Mouse (Mus musculus): ENCODE measurements at regions not wholly inside any gene's neighbourhood (a gene's known extent, or its start where the extent isn't known, plus 50 kb on each side); places are given as distances from the start of the nearest gene placed in this dataset.
"Not testable (repeated sequence)": the region's sequence is repeated elsewhere in the genome, so short reads cannot be mapped to it uniquely, and the experiment has no call there.

- no peak for DNase-seq (ENCODE audit: low spot score)
- intact Hi-C loops (cut with DNase I): loop anchor here (10.0 kb wide), 1 partner anchor 595 kb away; no protein-coding TSS in a partner anchor
These were observed 106.9 kb upstream of the Eif4g2 start for GRCm38 (mm10) chr7:111189731-111190130.

DNA sequence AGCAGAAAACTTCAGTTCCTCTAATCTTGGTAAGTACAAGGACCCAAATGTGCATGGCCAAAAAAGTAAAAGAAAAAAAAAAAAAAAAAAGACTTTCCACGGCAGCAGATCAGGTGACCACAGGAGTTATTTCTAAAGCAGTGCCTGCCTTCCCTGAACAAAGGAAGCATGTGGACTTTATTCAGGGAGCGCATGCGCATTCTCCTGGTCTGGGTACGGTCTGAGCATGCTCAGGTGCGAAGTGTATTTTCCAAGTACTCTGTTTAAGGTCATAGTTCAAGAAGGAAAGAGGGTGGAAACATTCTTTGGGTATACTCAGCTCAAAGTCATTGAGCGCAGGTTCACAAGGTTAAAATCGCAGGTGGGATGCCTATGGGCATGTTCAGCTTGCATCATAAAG is 103.1 kb upstream of the Eif4g2 start:
- DNase-seq (ENCODE audit: low spot score): no peak
- intact Hi-C loops (cut with DNase I): loop anchor here (10.0 kb wide), 1 partner anchor 599 kb away; no protein-coding TSS in a partner anchor

DNA sequence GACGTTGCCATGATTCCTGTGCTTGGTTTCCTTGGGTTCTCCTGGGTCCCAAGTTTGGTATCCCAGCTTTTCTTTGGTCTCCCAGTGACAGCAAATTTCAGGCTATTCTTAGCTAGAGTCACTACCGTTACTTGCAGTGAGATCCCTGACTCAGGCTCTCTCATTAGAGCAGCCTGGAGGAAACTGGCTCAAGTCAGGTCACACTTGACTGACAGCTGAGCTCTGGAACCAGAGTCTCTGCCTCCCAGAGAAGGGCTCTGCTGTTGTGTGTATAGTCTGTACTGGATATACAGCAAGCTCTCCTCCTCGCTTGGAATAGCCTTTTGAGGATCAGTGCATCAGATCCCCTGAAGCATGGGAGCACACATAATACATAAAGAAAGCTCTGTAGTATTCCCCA is 100.7 kb upstream of the Eif4g2 start:
- no peak for DNase-seq (ENCODE audit: low spot score)
- intact Hi-C loops (cut with DNase I): loop anchor here (2.0 to 10.0 kb wide), 3 partner anchors 229 to 785 kb away; no protein-coding TSS in a partner anchor

DNA sequence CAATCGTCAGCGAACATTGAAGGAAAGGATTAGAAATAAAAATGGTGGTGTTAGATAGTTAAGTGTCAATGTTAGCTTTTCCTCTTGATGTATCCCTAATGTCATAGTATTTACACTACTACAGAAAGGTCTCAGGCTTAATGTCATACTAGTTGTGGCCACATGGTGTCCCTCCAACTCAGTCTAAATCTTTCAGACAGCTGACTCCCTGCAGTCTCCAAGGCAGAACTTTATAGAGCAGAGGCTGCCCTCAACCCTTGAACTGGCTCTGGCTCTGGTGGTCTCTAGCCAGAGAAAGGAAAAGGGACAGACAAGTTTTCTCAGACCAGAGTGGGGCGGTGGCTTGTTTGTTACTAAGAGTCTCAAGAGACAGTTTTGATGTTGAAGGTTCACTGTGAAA is 99.5 kb upstream of the Eif4g2 start:
- intact Hi-C loops (cut with DNase I): loop anchor here (1.0 to 10.0 kb wide), 4 partner anchors 61 to 786 kb away; no protein-coding TSS in a partner anchor
- no peak for DNase-seq (ENCODE audit: low spot score)

DNA sequence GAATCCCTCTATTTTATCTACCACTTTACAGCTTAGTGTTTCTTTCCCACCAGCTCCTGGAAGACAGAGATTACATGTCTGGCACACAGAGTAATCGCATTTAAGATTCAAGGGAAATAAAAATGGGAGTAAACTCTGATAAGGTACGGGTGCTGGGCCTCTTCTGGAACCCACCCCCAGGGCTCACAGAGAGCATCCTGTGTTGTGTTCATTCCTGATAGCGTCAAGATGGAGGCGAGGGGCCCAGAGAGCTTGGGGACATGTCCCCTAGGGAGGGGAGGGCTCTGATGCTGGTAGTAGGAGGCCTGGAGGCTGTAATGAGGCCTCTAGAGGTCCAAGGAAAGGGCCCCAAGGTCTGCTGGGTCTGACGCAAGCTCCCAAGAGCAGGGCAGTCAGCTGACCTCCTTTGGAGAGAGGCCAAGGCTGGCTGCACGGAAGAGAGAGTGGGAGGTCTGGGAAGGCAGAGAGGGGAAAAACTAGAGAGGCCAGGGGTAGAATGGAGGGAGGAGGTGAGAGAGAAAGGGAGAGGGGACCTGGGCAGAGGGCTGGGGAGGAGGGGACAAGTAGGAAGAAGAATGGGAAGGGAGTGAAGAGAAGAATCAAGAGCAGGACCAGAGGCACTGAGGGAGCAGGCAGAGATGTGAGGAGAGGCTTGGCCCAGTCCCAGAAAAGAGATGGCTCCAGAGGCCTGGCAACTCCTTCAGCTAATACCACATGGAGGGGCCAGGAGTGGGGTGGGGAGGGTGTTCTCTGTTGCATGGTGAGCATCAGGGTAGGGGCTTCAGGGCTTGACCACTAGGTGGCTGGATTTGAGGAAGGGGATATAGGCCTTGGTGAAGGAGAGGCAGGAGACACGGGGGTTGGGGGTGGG is 96.8 kb upstream of the Eif4g2 start:
- peak; percentile 53 for DNase-seq (ENCODE audit: low spot score)
- intact Hi-C loops (cut with DNase I): loop anchor here (5.0 to 10.0 kb wide), 2 partner anchors 233 to 605 kb away; no protein-coding TSS in a partner anchor

DNA sequence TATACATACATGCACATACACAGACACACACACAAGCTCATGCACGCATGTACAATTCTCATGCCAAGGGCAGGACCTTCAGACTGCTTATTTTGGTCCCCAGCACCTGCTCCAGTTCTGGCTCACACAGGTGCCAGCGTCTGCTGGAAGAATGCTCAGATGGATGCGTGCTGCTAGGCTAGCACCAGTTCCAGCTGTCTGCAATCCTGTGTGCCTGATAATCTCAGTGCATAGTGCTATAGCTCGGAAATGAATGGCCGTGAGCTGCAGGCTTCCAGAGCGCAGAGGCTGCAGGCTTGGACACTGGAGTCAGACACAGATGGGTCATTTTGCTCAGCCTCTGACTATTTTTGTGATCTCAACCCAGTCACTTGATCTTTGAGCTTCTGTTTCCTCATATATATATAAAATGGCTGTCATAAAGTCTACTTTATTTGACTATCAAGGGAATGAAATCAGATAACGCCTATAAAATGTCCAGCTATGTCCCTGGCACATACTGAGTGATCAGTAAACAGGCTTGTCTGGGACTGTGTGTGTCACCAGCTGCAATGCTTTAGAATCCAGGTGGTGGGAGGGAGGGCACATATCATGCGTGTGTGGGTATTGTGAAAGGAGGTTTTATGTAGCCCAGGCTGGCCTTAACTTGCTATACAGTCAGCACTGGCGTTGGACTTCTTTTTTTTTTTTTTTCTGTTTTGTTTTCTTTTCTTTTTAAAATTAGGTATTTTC is 91.7 kb upstream of the Eif4g2 start:
- intact Hi-C loops (cut with DNase I): no loop called here
- DNase-seq (ENCODE audit: low spot score): no peak

- intact Hi-C loops (cut with DNase I): no loop called here
- no peak for DNase-seq (ENCODE audit: low spot score)
These were observed 89.2 kb upstream of the Eif4g2 start for GRCm38 (mm10) chr7:111172061-111172460.

DNA sequence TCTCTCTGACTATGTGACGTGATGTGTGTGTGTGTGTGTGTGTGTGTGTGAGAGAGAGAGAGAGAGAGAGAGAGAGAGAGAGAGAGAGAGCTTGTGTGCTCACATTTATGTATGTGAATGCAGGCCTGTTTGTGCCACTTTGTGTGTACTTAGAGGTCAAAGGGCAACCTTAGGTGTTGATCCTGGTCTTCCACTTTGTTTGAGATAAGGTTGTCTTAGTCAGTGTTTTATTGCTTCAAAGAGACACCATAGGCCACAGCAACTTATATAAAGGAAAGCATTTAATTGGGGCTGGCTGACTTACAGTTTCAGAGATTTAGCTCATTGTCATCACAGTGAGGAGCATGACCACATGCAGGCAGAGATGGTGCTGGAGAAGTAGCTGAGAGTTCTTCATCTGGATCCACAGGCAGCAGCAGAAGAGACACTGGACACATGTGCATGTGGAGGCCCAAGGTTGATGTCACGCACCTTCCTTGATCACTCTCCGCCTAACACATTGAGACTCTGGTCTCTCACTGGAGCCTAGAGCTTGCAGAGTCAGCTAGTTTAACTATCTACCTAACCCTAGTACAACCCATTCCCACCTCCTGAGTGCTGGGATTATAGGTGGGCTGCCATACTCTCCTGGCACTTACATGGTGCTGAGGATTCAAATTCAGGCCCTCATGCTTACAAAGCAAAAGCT is 85.9 kb upstream of the Eif4g2 start:
- DNase-seq (ENCODE audit: low spot score); intact Hi-C loops (cut with DNase I): not testable (repeated sequence)

GRCm38 (mm10) chr7:111164994-111165393 is 82.2 kb upstream of the Eif4g2 start:
- intact Hi-C loops (cut with DNase I): no loop called here
- DNase-seq (ENCODE audit: low spot score): no peak

DNA sequence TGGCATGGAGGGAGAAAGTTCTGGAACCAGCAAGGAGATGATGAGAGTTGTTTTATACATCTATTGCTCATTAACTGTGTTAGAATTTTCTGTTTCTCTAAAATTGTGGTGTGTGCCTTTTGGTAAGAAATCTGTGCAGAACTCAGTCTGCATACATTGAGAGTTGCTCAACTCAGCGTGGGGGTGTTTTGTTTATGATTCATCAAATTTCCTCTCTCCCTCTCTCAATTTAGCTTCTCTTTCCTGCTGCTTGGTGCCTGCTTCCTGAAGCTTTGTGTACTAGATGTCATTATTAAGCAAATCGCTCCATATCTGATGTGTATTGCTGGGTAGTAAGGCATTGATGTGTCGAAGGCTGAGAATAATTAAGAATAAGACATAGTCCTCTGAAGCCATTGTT is 81.4 kb upstream of the Eif4g2 start:
- intact Hi-C loops (cut with DNase I): no loop called here
- DNase-seq (ENCODE audit: low spot score): no peak

DNA sequence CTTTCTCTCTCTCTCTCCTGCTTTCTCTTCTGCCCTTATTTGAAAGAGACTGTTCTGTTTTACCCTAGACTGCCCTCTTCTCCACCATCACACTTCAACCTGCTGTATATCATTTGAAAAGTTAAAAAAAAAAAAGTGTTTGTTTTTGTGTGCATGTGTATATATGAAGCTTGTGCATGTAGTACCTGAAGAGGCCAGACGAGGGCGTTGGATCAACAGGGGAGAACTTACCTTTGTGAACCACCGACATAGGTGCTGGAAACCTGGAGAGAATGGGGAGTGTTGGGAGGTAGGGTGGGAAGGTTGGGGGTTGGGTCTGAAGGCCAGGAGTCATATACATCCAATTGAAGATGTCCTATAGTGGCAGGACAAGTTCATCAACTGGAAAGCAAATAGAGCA is 81.0 kb upstream of the Eif4g2 start:
- DNase-seq (ENCODE audit: low spot score): no peak
- intact Hi-C loops (cut with DNase I): no loop called here

DNA sequence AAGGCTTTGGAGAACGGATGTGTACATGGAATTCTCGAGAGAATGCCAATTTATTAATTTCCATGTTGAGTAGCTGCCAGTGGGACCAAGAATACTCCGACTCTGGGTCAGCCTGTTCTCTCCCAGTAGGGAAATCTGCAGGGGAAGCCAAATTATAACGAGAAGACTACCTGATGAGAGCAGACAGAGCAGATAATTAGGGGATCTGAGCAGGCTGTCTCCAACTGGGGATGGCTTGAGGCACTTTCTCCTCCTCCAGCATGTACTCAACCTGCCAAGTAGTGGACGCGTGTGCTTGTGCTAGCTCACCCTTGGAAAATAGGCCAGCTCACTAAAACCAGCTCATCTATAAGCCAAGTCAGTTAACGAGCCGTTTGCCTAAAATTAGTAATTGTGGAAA is 80.5 kb upstream of the Eif4g2 start:
- intact Hi-C loops (cut with DNase I): no loop called here
- no peak for DNase-seq (ENCODE audit: low spot score)

- intact Hi-C loops (cut with DNase I): loop anchor here (5.0 kb wide), 2 partner anchors 77 to 107 kb away; partner anchors contain the start of gene Eif4g2
- DNase-seq (ENCODE audit: low spot score): peak; percentile 44
These were observed 76.0 kb upstream of the Eif4g2 start for GRCm38 (mm10) chr7:111158791-111159286.

DNA sequence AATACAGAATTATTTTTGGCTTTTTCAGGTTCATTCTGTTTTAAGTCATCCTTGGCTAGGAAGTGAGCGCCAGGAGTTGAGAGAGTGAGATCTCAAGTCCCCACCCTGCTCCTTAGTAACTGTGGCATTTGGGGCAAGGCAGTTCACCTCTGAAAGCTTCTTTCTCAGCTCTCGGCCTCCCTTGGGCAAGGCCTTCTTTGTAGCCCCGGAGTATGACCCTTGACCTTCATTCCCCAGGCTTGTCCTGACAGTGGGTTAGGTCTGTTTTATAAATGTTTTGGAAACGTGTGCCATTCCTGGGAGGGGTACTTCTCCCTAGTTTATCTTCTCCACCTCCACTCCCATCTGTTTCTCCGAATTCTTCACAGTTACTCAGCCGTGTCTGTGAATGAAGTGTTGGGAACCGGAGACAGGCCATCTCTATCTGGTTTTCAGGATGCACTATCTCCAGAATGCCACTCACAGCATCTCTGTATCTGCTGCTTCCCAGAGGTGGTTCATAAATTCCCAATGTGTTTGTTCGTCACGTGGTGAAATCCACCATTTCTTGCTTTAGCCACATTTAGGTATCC is 75.0 kb upstream of the Eif4g2 start:
- no peak for DNase-seq (ENCODE audit: low spot score)

DNA sequence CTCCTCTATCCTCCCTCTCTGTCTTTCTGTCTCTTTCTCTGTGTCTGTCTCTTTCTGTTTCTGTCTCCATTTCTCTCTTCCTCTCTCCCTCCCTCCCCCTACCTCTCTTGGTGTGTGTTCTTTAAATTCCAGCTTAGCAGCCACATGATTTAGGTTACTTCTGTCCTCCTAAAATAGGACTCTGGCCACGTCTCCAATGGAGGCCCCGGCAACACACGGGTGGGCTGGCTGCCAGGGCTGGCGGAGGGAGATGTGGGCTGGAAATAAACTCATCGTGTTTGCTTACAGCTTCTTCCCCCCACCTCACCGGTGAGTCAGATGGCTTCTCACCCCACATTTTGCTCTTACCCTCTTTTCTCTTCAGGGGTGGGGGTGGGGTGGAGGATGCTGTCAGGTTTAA is 74.5 kb upstream of the Eif4g2 start:
- intact Hi-C loops (cut with DNase I): loop anchor here (2.0 to 5.0 kb wide), 3 partner anchors 34 to 105 kb away; partner anchors contain the start of gene Eif4g2
- DNase-seq (ENCODE audit: low spot score): peak; percentile 53

More for the DNA sequence above, 75.0 kb upstream of the Eif4g2 start:
- intact Hi-C loops (cut with DNase I): loop anchor here (2.0 to 5.0 kb wide), 3 partner anchors 35 to 106 kb away; partner anchors contain the start of gene Eif4g2

DNA sequence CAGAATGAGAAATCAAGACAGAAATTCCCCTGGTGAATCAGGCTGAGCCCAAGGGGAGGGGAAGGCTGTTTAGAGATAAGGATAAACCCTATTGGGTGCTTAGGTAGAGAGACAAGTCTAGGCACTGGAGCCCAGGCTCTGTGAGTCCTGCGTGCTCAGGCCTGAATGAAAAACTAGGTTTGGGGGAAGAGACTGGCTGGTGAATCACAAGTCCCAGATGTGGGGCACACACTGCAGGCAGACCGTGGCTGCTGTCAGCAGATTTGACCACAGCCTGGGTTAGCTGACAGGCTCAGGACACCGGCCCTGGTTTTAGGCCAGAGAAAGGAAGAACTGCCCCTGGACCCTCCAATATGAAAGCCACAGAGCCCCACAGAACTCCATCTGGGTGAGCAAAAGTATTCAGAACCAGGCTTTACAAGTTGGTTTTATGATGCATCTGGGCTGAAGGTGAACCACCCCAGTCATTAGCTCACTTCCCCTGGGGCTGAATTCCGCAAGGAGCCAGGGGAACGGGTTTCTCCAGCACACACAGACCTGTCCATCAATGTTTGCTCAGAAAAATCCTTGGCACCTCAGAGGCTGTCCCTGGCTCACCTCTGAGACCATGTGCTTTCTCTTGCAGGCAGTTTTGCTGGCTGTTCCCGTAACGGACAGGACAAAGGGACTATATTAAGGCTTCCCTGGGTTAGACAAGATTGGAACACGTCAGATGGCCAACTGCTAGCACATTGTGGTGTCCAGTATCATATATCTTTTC is 73.8 kb upstream of the Eif4g2 start:
- DNase-seq (ENCODE audit: low spot score): peak; percentile 39
- intact Hi-C loops (cut with DNase I): loop anchor here (2.0 to 5.0 kb wide), 3 partner anchors 34 to 104 kb away; partner anchors contain the start of gene Eif4g2

DNA sequence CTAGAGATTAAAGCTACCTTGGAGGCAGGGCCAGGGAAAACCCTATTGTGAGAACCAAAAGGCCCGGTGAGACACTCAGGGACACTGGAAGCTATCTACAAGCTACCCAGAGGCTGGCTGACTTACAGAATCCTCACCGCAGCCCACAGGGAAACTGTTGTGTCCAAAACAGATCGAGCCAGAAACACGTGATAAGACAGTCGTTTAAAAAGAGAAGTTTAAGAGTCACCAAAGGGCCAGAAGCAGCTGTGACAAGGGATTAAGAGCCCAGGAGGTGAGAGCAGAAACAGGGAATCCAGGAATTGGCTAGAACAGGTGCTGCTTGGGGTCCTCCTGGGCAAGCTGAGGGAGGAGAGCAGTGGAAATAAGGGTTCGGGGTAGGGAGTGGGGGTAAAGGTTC is 73.2 kb upstream of the Eif4g2 start:
- intact Hi-C loops (cut with DNase I): loop anchor here (2.0 to 5.0 kb wide), 3 partner anchors 33 to 104 kb away; partner anchors contain the start of gene Eif4g2
- DNase-seq (ENCODE audit: low spot score): no peak

- intact Hi-C loops (cut with DNase I): no loop called here
- DNase-seq (ENCODE audit: low spot score): no peak
These were observed 71.4 kb upstream of the Eif4g2 start for GRCm38 (mm10) chr7:111154217-111154616.

- DNase-seq (ENCODE audit: low spot score): no peak
- intact Hi-C loops (cut with DNase I): no loop called here
These were observed 67.7 kb upstream of the Eif4g2 start for GRCm38 (mm10) chr7:111150540-111150939.

All from heart, postnatal 25 days (tissue).